Mouse (Mus musculus) stomach, embryonic 15.5 days (tissue): ENCODE measurements around the gene Crb2. TPM values are rescaled to one million over a fixed set of nuclear protein-coding genes. Genes with fewer than 3 reads are reported as not detected.

Source experiments
- ATAC-seq: fragments of 200-750 bp; cut with Nextera tagmentation; 2 replicates; pipeline ENCODE4 v1.8.0; 2017; ENCODE audit warnings: low read depth, moderate number of reproducible peaks, moderate TSS enrichment; ENCODE audit not compliant: insufficient read depth, low FRiP score
- H3K27ac ChIP-seq: fragments of 300-500 bp; sonication (generic); 2 replicates; pipeline ENCODE4 v1.5.1; 2015; ENCODE audit warnings: mild to moderate bottlenecking, inconsistent platforms
- H3K27me3 ChIP-seq: fragments of 300-500 bp; sonication (generic); replicated peaks from 2 replicates; pipeline ENCODE4 v1.6.1; 2015; ENCODE audit warnings: inconsistent platforms
- H3K36me3 ChIP-seq: fragments of 300-500 bp; sonication (generic); 2 replicates; pipeline ENCODE4 v1.6.1; 2015; ENCODE audit warnings: inconsistent platforms
- H3K4me1 ChIP-seq: fragments of 300-500 bp; sonication (generic); 2 replicates; pipeline ENCODE4 v1.6.1; 2015; ENCODE audit warnings: inconsistent platforms
- H3K4me2 ChIP-seq: fragments of 300-500 bp; sonication (generic); 2 replicates; pipeline ENCODE4 v1.6.1; 2015; ENCODE audit warnings: mild to moderate bottlenecking, inconsistent platforms
- H3K4me3 ChIP-seq: fragments of 300-500 bp; sonication (generic); replicated peaks from 2 replicates; pipeline ENCODE4 v1.5.1; 2015; ENCODE audit warnings: inconsistent platforms
- H3K9ac ChIP-seq: fragments of 300-500 bp; sonication (generic); 2 replicates; pipeline ENCODE4 v1.6.1; 2015; ENCODE audit warnings: inconsistent platforms
- H3K9me3 ChIP-seq: fragments of 300-500 bp; sonication (generic); 2 replicates; pipeline ENCODE4 v1.6.1; 2016; ENCODE audit warnings: inconsistent platforms
- WGBS: fragments of 180-500 bp; shearing (Covaris S2); methylation state at CpG from one replicate; pipeline ENCODE4 v1.1.7; 2015; 5-methylcytosine and 5-hydroxymethylcytosine counted together
- polyA plus RNA-seq: library from polyadenylated mRNA; unstranded; fragments of >200 nt; fragmentation: Nextera tagmentation; extraction: Ambion mirVana; gene quantifications from 2 replicates; pipeline ENCODE4 v1.2.1, GENCODE M21; 2015

Gene Crb2
- polyA plus RNA-seq, 1 experiment from 2014 or later, result 2.0 TPM

DNA sequence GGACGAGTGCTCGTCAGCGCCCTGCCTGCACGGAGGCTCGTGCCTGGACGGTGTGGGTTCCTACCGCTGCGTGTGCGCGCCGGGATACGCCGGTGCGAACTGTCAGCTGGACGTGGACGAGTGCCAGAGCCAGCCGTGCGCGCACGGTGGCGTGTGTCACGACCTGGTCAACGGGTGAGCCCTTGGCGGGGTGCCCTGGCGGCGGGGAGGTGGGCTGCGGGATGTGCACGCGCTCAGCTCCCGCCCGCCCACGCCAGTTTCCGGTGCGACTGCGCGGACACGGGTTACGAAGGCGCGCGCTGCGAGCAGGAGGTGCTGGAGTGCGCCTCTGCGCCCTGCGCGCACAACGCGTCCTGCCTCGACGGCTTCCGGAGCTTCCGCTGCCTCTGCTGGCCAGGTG is 10.4 kb downstream of the Crb2 start:
- H3K27me3 ChIP-seq, result peaks cover 18% of the 10 kb centered on the region
- H3K27ac ChIP-seq, result no peak overlapping the region
- WGBS, result 17% methylated on average over 52 of the region's 52 CpGs
- peaks cover 10% of the 10 kb centered on the region; the same call in 1 of the 2 replicates for H3K4me1 ChIP-seq
- H3K9me3 ChIP-seq, result no peaks in the 10 kb centered on the region
- H3K4me2 ChIP-seq, result peak overlapping the region; percentile 62
- H3K9ac ChIP-seq, result no peak overlapping the region
- peak overlapping the region; percentile 35 for H3K4me3 ChIP-seq
- no peaks in the 10 kb centered on the region for H3K36me3 ChIP-seq
- no peak for ATAC-seq

DNA sequence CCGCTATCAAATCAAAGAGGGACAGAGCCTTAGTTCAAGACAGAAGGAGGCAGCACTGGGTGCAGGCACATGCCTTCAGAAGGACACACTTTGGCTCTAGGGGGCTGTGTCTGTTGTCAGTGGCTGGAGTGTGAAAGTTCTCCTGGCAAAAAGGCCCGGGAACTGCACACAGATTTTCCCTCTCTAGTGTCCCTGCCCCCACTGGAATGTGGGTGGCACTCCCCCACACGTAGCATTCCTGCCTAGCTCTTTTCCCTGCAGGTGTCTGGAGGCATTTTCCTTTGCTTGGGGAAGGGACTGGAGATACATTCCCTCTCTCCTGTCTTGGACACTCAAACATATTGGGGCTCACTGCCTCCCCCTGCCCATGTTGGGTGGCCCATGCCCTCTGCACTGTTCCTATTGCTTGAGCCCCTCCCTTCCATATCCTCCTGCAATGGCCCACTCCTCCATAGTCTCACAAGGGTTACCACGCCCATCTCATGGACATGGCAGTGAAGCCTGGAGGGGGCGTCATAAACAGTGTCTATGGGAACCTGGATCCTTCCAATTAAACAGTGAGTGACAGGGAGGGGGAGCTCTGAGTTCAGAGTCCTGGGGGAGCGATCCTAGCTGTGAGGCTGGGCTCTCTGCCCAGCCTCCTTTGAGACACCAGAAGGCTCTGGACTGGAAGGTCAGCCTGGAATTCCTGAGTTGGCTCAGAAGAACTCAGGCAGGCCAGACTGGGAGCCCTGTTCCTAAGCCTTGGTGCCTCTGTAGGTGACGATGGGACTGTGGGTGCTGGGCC is 12.3 kb downstream of the Crb2 start:
- H3K9ac ChIP-seq, result no peak overlapping the region
- no peak overlapping the region for H3K27ac ChIP-seq
- no peak for ATAC-seq
- H3K9me3 ChIP-seq, result no peaks in the 10 kb centered on the region
- H3K4me3 ChIP-seq, result no peak overlapping the region
- H3K27me3 ChIP-seq, result peaks cover 28% of the 10 kb centered on the region
- WGBS, result 64% methylated on average over 7 of the region's 7 CpGs
- H3K4me1 ChIP-seq, result peaks cover 10% of the 10 kb centered on the region; the same call in 1 of the 2 replicates
- H3K36me3 ChIP-seq, result no peaks in the 10 kb centered on the region
- H3K4me2 ChIP-seq, result no peak overlapping the region

DNA sequence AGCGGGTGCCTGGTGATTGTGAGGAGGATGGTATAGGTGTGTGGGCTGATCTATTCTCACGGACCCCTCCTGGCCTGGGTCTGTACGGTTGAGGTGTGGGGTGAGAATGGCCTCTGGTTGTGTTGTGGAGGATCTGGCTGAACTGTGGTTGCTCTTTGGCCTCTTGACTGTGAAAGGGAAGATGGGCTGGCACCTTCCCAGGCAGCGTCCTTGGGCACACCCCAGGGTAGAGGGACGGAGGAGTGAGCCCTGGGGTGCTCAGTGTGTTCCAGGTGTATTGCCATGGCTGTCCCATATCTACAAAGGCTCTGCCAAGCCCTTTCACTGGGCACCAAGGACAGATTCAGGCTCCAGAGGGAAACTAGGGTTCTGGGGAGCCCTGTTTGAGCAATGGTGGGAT is 13.0 kb downstream of the Crb2 start:
- H3K9me3 ChIP-seq, result no peaks in the 10 kb centered on the region
- no peak overlapping the region for H3K4me2 ChIP-seq
- no peak for ATAC-seq
- no peak overlapping the region for H3K4me3 ChIP-seq
- H3K36me3 ChIP-seq, result no peaks in the 10 kb centered on the region
- WGBS, result 77% methylated on average over 5 of the region's 5 CpGs
- H3K27me3 ChIP-seq, result peaks cover 32% of the 10 kb centered on the region
- H3K27ac ChIP-seq, result no peak overlapping the region
- peaks cover 10% of the 10 kb centered on the region; the same call in 1 of the 2 replicates for H3K4me1 ChIP-seq
- H3K9ac ChIP-seq, result no peak overlapping the region

DNA sequence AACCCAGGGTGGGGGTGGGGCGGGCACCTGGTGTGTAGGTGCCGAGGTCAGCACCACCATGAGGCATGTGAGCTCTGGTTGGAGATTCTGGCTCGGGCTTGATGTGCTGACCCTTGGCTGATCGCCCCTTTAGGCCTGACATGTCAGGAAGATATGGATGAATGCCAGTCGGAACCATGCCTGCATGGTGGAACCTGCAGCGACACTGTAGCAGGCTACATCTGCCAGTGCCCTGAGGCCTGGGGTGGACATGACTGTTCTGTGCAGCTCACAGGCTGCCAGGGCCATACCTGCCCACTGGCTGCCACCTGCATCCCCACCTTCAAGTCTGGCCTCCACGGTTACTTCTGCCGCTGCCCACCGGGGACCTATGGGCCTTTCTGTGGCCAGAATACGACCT is 13.9 kb downstream of the Crb2 start:
- ATAC-seq, result no peak
- H3K4me2 ChIP-seq, result no peak overlapping the region
- H3K27me3 ChIP-seq, result peaks cover 37% of the 10 kb centered on the region
- H3K27ac ChIP-seq, result no peak overlapping the region
- peaks cover 10% of the 10 kb centered on the region; the same call in 1 of the 2 replicates for H3K4me1 ChIP-seq
- no peaks in the 10 kb centered on the region for H3K36me3 ChIP-seq
- H3K9ac ChIP-seq, result no peak overlapping the region
- H3K9me3 ChIP-seq, result no peaks in the 10 kb centered on the region
- no peak overlapping the region for H3K4me3 ChIP-seq
- WGBS, result 82% methylated on average over 10 of the region's 10 CpGs

DNA sequence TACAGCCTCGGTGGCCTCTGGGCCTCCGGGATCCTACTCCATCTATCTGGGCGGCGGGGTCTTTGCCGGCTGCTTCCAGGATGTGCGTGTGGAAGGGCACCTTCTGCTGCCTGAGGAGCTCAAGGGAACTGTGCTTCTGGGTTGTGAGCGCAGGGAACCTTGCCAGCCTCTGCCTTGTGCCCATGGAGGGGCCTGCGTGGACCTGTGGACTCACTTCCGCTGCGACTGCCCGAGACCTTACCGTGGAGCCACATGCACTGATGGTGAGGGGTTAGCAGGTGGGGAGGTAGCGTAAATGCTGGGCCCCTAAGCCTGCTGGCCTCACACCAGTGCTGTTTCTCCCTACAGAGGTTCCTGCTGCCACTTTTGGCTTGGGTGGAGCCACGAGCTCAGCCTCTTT is 14.7 kb downstream of the Crb2 start:
- Histone ChIP-seq H3K36me3 (no peaks in the 10 kb centered on the region), H3K27me3 (peaks cover 36% of the 10 kb centered on the region), H3K4me1 (peaks cover 12% of the 10 kb centered on the region; the same call in 1 of the 2 replicates), H3K9me3 (no peaks in the 10 kb centered on the region), H3K27ac (no peak overlapping the region), H3K4me2 (no peak overlapping the region), H3K9ac (no peak overlapping the region), H3K4me3 (no peak overlapping the region)
- no peak for ATAC-seq
- 90% methylated on average over 14 of the region's 14 CpGs for WGBS

DNA sequence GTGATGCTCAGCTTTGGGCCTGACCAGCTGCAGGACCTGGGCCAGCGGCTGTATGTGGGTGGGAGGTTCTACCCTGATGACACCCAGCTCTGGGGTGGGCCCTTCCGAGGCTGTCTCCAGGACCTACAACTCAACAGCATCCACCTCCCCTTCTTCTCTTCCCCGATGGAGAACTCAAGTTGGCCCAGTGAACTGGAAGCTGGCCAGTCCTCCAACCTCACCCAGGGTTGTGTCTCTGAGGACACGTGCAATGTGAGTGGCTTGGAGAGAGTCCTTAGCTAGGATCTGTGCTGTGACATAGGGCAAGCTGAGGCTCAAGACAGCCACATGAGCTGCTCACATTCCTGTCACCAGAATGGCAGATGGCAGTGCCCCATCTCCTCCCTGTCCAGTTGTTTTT is 15.3 kb downstream of the Crb2 start:
- no peak overlapping the region for H3K4me2 ChIP-seq
- H3K9me3 ChIP-seq, result no peaks in the 10 kb centered on the region
- ATAC-seq, result no peak
- peaks cover 8% of the 10 kb centered on the region; the same call in 1 of the 2 replicates for H3K4me1 ChIP-seq
- H3K9ac ChIP-seq, result no peak overlapping the region
- H3K4me3 ChIP-seq, result no peak overlapping the region
- peaks cover 30% of the 10 kb centered on the region for H3K27me3 ChIP-seq
- no peak overlapping the region for H3K27ac ChIP-seq
- 77% methylated on average over 4 of the region's 4 CpGs for WGBS
- no peaks in the 10 kb centered on the region for H3K36me3 ChIP-seq

DNA sequence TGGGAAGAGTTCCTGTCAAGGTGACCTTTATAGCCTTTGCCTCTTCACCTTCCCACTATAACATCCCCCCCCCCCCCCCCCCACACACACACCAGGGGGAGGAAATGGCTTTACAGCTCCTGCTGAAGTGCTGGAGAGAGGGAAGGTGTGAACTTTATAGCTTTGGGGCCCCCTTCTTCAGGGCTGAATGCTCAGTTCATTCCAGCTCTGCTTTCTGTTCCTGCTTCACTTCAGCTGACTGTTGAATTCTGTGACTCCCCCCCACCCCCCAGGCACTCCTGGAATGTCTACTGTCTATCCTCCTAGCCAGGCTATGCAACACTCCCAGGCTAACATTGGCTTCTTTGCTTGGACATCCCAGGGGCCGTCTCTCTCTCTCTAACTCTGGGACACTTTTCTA is 20.0 kb downstream of the Crb2 start:
- ATAC-seq, result no peak

DNA sequence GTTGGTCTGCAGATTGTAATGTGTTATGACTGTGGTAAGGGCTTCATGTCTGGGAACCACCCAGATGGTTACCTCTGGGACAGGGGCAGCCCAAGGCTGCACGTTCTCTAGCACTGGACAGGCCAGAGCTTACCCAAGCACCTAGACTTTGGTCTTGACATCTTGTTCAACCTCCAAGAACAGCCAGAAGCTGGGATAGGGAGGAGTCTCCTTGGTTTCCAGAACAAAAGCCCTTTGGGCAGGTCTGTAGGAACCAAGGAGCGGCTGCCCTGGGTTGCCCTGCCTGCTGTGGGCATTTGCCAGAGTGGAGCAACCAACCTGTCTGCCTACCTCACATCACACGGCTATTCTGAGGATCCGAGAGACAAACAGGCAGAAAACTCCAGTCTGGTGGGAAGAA is 21.0 kb downstream of the Crb2 start:
- Histone ChIP-seq H3K4me3 (no peak overlapping the region), H3K9me3 (no peaks in the 10 kb centered on the region), H3K4me2 (no peak overlapping the region), H3K27ac (no peak overlapping the region), H3K27me3 (peaks cover 19% of the 10 kb centered on the region), H3K36me3 (0 out of 2 replicates have a peak, but pooled peaks cover 3% of the 10 kb centered on the region), H3K9ac (no peak overlapping the region), H3K4me1 (0 out of 2 replicates have a peak, but pooled peaks cover 3% of the 10 kb centered on the region)
- ATAC-seq, result no peak
- 84% methylated on average over 4 of the region's 4 CpGs for WGBS

More for the DNA sequence above, 20.0 kb downstream of the Crb2 start:
- Histone ChIP-seq H3K27me3 (peaks cover 19% of the 10 kb centered on the region), H3K9me3 (no peaks in the 10 kb centered on the region), H3K36me3 (0 out of 2 replicates have a peak, but pooled peaks cover 3% of the 10 kb centered on the region), H3K4me1 (0 out of 2 replicates have a peak, but pooled peaks cover 3% of the 10 kb centered on the region), H3K9ac (no peak overlapping the region), H3K4me2 (no peak overlapping the region), H3K4me3 (no peak overlapping the region), H3K27ac (no peak overlapping the region)
- WGBS, result 42% methylated on average over 1 of the region's 1 CpGs

DNA sequence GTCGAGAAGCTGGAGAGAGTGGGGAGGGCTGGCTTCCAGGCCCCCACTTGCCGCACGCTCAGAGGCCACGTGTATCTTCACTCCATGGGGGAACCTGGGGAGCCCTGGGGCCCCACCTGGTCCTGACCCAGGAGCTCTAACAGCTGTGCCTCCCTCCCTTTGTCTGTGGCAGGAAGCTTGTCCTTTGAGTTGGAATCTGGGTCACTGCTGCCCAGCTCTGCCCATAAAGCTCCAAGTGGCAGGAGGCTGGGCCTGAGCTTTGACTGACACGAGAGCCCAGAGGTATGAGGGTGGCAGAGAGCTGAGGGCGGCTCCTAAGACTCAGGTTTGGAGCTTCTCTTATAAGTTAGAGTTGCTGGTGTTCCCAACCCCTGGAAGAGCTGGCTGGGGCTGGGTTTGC is 23.1 kb downstream of the Crb2 start:
- H3K36me3 ChIP-seq, result 0 out of 2 replicates have a peak, but pooled peaks cover 3% of the 10 kb centered on the region
- no peak for ATAC-seq
- WGBS, result 67% methylated on average over 6 of the region's 6 CpGs

DNA sequence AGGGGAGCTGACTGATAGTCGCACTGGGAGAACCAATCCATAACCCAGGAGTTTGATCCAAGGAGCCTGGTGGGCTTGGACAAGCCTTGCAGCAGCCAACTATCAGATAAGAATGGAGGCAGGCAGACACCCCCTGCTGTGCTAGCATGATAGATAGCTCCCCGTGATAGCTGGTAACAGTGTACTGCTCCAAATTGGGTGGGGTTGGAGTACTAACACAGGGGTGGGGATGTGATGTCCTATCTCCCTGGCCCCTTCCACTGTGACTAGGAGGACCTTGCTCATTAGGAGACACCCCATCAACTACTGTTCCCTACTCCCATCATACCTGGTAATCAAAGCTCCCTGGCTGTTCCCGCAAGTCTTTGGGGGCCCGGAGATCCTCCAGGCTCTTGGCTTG is 25.6 kb downstream of the Crb2 start:
- Histone ChIP-seq H3K9me3 (no peaks in the 10 kb centered on the region), H3K36me3 (0 out of 2 replicates have a peak, but pooled peaks cover 3% of the 10 kb centered on the region), H3K4me1 (no peaks in the 10 kb centered on the region), H3K27ac (no peak overlapping the region), H3K9ac (no peak overlapping the region), H3K4me2 (no peak overlapping the region), H3K27me3 (no peaks in the 10 kb centered on the region), H3K4me3 (no peak overlapping the region)
- WGBS, result 77% methylated on average over 4 of the region's 4 CpGs
- no peak for ATAC-seq

More for the DNA sequence above, 23.1 kb downstream of the Crb2 start:
- Histone ChIP-seq H3K27ac (no peak overlapping the region), H3K4me2 (no peak overlapping the region), H3K4me1 (0 out of 2 replicates have a peak, but pooled peaks cover 3% of the 10 kb centered on the region), H3K9ac (no peak overlapping the region), H3K4me3 (no peak overlapping the region), H3K27me3 (0 out of 2 replicates have a peak, but pooled peaks cover 5% of the 10 kb centered on the region), H3K9me3 (no peaks in the 10 kb centered on the region)

DNA sequence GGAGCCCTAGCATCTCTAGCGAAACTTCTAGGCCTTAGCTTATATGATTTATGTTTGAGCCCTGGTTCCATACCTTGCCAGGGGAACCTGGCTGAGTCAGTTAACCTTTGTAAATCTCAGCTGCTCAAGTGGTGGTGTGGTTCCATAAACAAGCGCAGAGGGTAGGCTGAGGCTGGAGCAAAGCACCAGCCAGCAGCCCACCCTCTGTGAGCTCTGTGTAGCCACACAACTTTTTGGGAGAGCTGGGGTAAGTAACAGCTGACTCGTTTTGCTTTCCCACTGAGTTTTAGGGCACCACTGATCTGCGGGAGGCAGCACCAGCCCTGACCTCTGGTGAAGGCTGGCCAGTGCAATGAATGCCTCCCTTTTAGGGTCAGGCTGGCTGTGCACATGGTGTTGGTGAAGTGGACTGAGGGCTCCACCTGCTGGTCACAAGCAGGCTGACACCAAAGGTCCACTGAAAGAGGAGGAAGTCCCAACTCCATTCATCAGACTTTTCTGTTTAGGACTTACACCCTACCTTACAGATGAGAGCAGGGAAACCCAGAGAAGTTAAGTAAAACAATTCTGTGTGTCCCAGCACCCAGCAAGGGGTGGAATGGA is 26.7 kb downstream of the Crb2 start:
- peak; percentile 66; the same call in 1 of the 2 replicates for ATAC-seq
- 44% methylated on average over 4 of the region's 4 CpGs for WGBS
- no peak overlapping the region for H3K4me2 ChIP-seq
- H3K4me3 ChIP-seq, result no peak overlapping the region
- no peak overlapping the region for H3K27ac ChIP-seq
- no peaks in the 10 kb centered on the region for H3K9me3 ChIP-seq
- H3K27me3 ChIP-seq, result no peaks in the 10 kb centered on the region
- 0 out of 2 replicates have a peak, but pooled peaks cover 3% of the 10 kb centered on the region for H3K36me3 ChIP-seq
- H3K9ac ChIP-seq, result no peak overlapping the region
- H3K4me1 ChIP-seq, result no peaks in the 10 kb centered on the region

DNA sequence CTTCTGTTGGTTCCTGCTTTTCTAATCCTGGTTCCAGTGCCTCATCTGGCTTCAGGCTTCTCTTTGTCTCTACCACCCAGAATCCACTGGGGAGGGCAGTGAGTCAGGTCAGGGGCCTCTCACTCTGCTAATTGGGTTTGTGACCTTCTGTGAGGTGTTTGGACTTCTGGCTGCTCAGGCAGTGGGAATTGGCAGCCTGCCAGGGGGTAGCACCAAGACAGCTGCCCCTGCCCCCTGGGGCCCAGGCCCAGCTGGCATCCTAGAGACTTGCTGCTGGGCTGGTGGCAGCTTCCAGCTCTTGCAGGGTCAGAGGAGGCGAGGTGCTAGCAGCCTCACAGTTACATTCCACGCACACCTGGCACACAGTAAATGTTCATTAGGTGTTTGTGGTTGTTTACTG is 35.6 kb downstream of the Crb2 start:
- Histone ChIP-seq H3K9me3 (no peaks in the 10 kb centered on the region), H3K27me3 (no peaks in the 10 kb centered on the region), H3K9ac (no peak overlapping the region), H3K4me1 (peaks cover 6% of the 10 kb centered on the region; the same call in 1 of the 2 replicates), H3K27ac (no peak overlapping the region), H3K36me3 (no peaks in the 10 kb centered on the region), H3K4me2 (no peak overlapping the region), H3K4me3 (no peak overlapping the region)
- WGBS, result 74% methylated on average over 2 of the region's 2 CpGs
- ATAC-seq, result peak; percentile 58
